Comparison of ENCODE assay signal across 20 mouse cellular contexts in genomic region chr9:24472514-24472913, GRCm38 (mm10).
"Had no signal": no experiment of that assay in that cellular context is flagged by ENCODE, and none has a peak within 500 bp of the region (broad histone marks: within the 10 kb centered on the region; RNA-seq: fewer than 3 reads in every experiment).

No protein-coding gene starts in this region.

- ATAC-seq: intestine, postnatal 0 days; lung, postnatal 0 days; midbrain, embryonic 15.5 days had no signal

- H3K27ac ChIP-seq: kidney, postnatal 0 days; layer of hippocampus, adult 2 months; left cerebral cortex, adult 2 months; liver, embryonic 15.5 days; midbrain, embryonic 12.5 days; midbrain, embryonic 15.5 days; neural tube, embryonic 12.5 days; neural tube, embryonic 15.5 days; stomach, embryonic 15.5 days had no signal

- H3K36me3 ChIP-seq: midbrain, embryonic 15.5 days; neural tube, embryonic 15.5 days; stomach, embryonic 15.5 days had no signal

- H3K9me3 ChIP-seq: liver, embryonic 15.5 days; midbrain, embryonic 12.5 days; midbrain, embryonic 15.5 days; neural tube, embryonic 12.5 days; neural tube, embryonic 15.5 days; stomach, embryonic 15.5 days had no signal

- H3K9ac ChIP-seq: liver, embryonic 15.5 days; lung, embryonic 14.5 days; midbrain, embryonic 12.5 days; midbrain, embryonic 15.5 days; neural tube, embryonic 12.5 days; neural tube, embryonic 15.5 days; stomach, embryonic 15.5 days had no signal

- DNase-seq: kidney, adult 2 months; kidney, postnatal 25 days; layer of hippocampus, adult 9-11 months; layer of hippocampus, postnatal 36 days; lung, embryonic 14.5 days; right cerebral cortex, adult 18-20 months; right cerebral cortex, postnatal 25 days; spleen, adult 18-20 months; thymus, postnatal 36 days had no signal

- H3K27me3 ChIP-seq: liver, embryonic 15.5 days; midbrain, embryonic 12.5 days; midbrain, embryonic 15.5 days; neural tube, embryonic 12.5 days; neural tube, embryonic 15.5 days; stomach, embryonic 15.5 days had no signal

- H3K4me1 ChIP-seq: liver, embryonic 15.5 days; midbrain, embryonic 12.5 days; midbrain, embryonic 15.5 days; neural tube, embryonic 12.5 days; neural tube, embryonic 15.5 days; stomach, embryonic 15.5 days had no signal

- H3K4me2 ChIP-seq: liver, embryonic 15.5 days; lung, embryonic 14.5 days; midbrain, embryonic 12.5 days; midbrain, embryonic 15.5 days; neural tube, embryonic 12.5 days; neural tube, embryonic 15.5 days; stomach, embryonic 15.5 days had no signal

- H3K4me3 ChIP-seq: layer of hippocampus, adult 2 months; left cerebral cortex, adult 2 months; liver, embryonic 15.5 days; midbrain, embryonic 12.5 days; midbrain, embryonic 15.5 days; neural tube, embryonic 12.5 days; neural tube, embryonic 15.5 days; stomach, embryonic 15.5 days had no signal
